Mouse (Mus musculus) ZHBTc4 (cell line): ENCODE data around the gene Gm14412.
"Not testable (repeated sequence)": the region's sequence is repeated elsewhere in the genome, so short reads cannot be mapped to it uniquely, and the experiment has no call there.

Source experiments
- DNase-seq: peaks from one replicate; pipeline ENCODE4 v3.0.0-alpha.2; 2011; ENCODE audit warnings: low read depth, low spot score

Gm14412 gene

DNA sequence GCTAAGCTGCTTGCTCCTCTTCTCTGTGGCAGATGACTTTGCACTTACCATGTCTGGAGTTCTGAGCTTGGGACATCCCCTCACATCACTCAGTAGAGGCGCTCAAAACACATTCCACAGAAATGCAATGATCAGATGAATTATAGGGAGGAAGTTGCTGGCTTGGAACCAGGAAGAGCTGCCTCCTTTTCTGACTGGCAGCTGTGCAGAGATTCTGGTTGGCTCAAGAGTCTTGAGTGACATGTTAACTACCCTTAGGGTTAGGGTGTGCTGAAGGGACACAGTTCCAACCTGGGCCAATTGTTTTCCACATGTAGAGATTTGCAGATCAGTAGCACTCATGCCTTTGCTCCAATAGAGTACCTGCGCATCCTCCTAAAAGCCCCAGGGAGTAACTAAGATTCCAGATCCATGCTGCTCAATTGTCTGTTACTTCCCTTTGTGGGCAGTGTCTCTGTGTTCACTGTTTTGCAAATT lies at the start of gene Gm14412:
Gm14412 (minus strand) TSS at position 51 of the 477 bp plus-strand sequence.
- peak; percentile 88 for DNase-seq

DNA sequence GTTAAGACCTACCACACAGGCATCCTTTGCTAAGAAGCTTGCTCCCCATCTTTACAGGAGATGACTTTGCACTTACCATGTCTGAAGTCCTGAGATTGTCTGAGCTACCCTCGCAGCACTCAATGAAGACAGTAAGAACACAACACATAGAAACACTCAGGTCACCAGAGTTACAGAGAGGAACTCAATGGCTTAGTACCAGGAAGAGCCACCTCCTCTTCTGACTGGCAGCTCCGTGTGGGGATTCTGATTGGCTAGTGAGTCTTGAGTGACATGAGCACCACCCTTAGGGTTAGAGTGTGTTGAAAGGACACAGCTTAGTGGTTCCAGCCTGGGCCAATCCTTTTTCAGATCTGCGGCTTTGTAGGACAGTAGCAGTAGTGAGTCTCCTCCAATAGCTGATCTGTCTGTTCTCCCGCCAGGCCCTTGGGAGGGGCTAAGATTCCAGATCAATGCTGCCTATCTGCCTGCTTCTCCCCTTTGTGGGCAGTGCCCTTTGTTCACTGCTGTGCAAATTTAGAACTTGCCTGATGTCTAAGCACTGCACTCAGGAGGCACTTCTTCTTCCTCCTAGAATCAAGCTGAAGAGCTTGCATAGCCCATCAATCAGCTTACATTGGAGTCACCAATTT lies 5.7 kb upstream of the Gm14412 start:
- DNase-seq = peak; percentile 94

DNA sequence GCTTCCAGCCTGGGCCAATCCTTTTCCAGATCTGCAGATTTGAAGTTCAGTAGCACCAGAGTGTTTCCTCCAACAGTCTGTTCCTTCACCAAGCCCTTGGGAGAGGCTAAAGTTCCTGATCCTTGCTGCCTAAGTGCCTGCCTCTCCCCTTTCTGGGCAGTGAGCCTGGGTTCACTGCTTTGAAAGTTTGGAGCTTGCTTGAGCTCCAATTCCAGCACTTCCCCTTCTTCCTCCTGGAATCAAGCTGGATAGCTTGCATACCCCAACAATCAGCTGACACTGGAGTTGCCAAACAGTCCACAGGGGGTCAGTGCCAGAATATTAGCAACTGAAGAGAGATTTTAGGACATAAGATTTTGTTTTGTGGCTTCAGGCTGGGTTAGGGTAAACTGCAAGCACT lies 2.7 kb downstream of the Gm14412 start:
- peak; percentile 51 for DNase-seq

DNA sequence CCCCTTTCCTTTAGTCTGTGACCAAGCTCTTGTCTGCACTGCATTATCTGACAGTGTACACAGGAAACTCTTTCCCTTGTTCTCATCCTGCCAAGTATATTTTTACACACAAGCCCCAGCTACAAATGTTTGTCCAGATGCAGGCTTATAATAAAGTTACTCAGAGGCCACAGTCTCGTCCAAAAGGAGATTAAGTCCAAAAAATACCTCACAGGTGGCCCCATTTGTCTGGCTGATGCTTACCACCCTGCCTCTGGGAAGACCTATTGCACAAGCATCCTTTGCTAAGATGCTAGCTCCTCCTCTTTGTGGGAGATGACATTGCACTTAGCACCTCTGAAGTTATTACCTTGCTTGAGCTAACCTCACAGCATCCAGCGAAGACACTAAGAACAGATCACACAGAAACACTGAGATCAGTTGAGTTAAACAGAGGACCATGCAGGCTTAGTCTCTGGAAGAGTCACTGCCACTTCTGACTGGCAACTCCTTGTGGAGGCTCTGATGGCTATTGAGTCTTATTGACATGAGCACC lies 3.3 kb downstream of the Gm14412 start:
- DNase-seq = not testable (repeated sequence)

DNA sequence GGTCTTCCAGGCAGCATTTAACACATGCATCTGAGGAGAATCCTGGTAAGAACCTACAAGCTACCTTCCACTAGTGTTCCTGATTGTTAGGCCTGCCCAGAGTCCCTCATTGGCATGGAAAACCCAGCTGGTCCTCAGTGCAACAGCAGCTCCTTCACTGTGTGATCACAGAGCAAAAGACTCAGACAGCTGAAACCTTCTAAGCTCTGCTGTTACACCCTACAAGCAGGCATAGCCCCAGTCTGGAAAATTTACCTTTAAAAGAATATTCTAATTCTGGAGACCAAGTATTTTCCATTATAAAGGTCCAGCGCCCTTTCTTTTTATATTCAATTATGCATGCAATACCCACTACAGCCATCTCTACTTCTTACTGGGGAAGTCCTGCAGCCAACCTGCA lies 5.1 kb downstream of the Gm14412 start:
- DNase-seq = peak; percentile 70

DNA sequence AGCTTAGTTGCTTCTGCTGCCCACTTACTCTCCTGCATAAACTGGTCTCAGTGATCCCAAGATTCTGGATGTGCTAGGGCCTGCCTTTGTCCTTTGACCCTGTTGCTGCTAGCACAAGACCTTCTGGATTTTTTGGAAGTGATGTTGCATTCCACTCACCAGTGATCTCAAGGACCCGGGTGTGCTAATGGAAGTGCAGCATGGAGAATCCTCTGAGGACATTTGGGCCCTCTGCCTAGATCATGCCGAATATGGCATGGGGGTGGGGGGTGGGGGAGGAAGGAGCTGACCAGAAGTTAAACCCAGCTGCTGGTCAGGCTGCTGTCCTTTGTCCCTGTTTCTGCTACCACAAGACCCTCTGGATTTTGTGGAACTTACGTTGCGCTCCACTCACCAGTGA lies 14.5 kb downstream of the Gm14412 start:
- DNase-seq = not testable (repeated sequence)

DNA sequence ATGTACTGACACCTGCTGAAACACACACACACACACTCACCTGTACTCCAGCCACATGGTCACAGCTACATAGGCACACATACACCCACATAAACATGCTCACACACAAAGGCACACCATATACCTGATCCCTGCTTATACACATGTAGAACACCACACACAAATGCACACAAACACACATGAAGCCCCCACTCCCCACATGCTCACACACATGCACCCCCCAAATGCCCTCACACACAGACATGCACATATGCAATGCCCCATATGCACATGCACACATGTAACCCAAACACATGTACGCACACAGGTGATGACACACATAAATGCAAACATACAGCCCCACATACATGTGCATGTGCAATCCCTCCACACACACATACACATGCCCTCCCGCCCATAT lies 19.1 kb downstream of the Gm14412 start:
- DNase-seq = not testable (repeated sequence)

DNA sequence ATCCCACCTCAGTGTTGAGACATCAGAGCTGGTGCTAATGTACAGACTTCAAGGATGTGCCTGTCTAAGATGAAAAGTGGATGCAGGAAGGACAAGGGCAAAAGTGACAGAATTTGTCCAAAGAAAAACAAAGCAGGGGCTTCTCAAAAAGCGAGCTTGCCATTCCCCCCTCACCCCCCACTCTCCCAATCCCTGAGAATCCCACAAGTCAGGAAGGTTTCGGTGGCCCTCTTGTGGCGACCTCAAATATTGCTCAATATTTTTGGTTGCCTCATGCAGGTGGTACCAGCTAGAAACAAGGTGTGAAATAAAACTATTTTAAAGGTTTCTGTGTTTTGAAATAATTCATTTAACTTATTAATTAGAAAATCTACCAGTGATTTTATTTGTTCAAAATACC lies 40.4 kb downstream of the Gm14412 start:
- DNase-seq = peak; percentile 11

DNA sequence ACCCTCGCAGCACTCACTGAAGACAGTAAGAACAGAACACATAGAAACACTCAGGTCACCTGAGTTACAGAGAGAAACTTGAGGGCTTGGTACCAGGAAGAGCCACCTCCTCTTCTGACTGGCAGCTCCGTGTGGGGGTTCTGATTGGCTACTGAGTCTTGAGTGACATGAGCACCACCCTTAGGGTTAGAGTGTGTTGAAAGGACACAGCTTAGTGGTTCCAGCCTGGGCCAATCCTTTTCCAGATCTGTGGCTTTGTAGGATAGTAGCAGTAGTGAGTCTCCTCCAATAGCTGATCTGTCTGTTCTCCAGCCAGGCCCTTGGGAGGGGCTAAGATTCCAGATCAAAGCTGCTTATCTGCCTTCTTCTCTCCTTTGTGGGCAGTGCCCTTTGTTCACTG lies 46.4 kb downstream of the Gm14412 start:
- DNase-seq = peak; percentile 75

DNA sequence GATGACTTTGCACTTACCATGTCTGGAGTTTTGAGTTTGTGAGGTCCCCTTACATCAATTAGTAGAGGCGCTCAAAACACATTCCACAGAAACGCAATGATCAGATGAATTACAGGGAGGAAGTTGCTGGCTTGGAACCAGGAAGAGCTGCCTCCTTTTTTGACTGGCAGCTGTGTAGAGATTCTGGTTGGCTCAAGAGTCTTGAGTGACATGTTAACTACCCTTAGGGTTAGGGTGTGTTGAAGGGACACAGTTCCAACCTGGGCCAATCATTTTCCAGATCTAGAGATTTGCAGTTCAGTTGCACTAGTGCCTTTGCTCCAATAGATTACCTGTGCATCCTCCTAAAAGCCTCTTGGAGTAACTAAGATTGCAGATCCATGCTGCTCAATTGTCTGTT lies 51.9 kb downstream of the Gm14412 start:
- DNase-seq = peak; percentile 85

DNA sequence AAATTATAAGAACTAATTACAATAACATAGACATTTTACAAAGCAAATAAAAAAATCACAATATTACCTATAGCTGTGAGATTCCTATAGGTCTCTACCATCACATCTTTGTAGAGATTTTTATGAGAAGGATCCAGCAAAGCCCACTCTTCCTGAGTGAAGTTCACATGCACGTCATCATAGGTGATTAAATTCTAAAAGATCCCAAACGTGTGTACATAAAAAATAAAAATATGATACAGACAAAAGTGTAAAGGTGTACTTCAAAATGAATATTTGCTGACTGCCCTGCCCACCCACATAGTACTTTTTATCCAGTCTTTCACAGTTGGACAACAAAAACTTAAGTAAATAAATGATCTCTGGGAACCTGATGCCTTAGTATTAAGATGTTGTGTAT lies 57.2 kb downstream of the Gm14412 start, which contains the start of gene Gm14409:
Gm14409 (minus strand) TSS at position 101 of the 400 bp plus-strand sequence.
- not testable (repeated sequence) for DNase-seq
